Mouse (Mus musculus): ENCODE measurements around the gene Fam57b.

- TF ChIP-seq TAL1 (IDR thresholded peaks at IDR 0.05; ENCODE audit: low read length) = no peak
- TF ChIP-seq GATA1 (IDR thresholded peaks at IDR 0.05; ENCODE audit: low read length) = no peak
These were observed 24.1 kb upstream of the Fam57b start for GRCm38 (mm10) chr7:126773351-126773750.

Measured in erythroblast, embryonic 14.5 days (primary cell).